Mouse (Mus musculus): ENCODE data around the gene Cfap97d1. TPM values are rescaled to one million over a fixed set of nuclear protein-coding genes. Genes with fewer than 3 reads are reported as not detected.
A peak's percentile ranks its signal among the peaks of the same experiment; 100 is the strongest.

Gene Cfap97d1
- polyA plus RNA-seq (2014; fragmentation: Nextera tagmentation; extraction: Ambion mirVana) = not detected in 2 replicates

DNA sequence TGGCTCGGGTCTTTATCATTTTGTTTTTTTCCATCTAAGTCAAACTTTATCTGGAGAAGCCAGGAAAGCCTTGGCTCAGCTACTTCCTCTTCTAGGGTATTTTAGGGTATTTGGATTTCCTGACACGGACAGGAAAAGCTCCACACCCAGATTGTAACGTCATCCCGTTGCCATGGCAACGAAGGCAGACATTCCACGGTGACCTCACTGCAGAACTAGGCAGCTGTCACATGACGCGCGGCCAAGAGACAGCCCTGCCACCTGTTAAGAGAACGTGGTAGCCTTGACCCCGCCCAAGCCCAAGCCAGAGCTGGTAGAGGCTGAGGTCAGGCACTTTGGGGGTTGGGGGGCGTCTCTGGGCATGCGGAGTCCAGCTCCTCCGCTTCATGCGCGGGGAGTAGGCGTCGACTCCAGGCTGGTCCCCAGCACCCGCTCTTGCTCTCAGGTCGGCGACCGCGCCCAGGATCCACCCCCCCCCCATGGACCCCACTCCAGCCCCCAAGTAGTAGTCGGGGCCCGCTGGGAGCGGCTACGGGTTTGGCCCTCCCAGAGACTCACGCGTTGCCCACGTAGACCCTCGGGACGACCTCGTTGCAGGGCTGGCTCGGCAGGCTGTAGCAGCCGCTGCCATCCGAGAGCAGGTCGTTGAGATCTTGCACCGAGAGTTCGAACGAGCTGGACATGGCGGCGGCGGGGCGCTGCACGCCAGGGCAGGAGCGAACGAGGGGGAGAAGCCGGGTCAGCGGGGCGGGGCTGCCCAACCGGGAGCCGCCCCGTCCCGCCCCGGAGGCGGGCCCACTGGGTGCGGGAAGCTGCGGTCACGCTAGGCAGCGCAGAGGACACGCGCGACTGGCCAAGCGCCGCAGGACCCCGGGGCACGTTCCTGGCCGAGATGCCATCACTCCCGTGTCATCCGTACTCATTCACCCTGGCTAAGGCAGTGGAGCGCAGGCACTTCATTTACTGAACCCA, at the start of gene Cfap97d1:
Cfap97d1 (plus strand) TSS at position 226 of the 972 bp plus-strand sequence.
- 1% methylated on average over 71 of the region's 71 CpGs for WGBS
- Histone ChIP-seq H3K4me1 (ENCODE audit: control insufficient read depth, insufficient read depth, low read length) (no peaks in the 10 kb centered on the region), H3K9me3 (replicated peaks; ENCODE audit: control insufficient read depth, low read length) (no peaks in the 10 kb centered on the region), H3K27ac (replicated peaks; ENCODE audit: low read depth, low read length) (no peak within 1 kb of the TSS), H3K27me3 (ENCODE audit: control insufficient read depth, insufficient read depth, low read length) (no peaks in the 10 kb centered on the region), H3K4me2 (ENCODE audit: low read depth, low read length) (peak within 1 kb of the TSS; percentile 98), H3K9ac (replicated peaks; ENCODE audit: low read length) (peak within 1 kb of the TSS; percentile 45), H3K36me3 (replicated peaks; ENCODE audit: control insufficient read depth, insufficient read depth, low read depth, low read length) (no peaks in the 10 kb centered on the region), H3K4me3 (ENCODE audit: low read depth, low read length) (peak within 1 kb of the TSS; percentile 61)
- DNase-seq (ENCODE audit: low spot score) = peak; percentile 94
- ATAC-seq (replicated peaks; ENCODE audit: insufficient number of reproducible peaks, low FRiP score, low TSS enrichment, low read depth) = peak; percentile 62

DNA sequence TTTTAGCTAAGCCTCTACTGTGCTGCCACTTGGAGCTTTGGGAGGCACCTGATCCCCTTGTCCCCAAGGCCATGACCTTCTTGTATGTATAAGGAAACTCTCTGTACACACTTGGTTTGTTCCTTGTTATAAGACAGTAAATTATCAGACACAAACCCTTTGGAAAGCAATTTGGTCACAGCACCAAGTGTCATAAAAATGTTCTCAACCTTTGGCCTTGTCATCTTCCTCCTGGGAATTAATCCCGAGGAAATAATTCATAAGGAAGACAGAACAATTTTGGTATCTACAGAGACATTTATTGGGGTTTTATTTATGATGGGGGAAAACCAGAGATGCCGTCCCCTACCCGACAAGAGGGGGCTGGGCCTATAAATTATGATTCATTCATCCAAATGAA, 48.3 kb upstream of the Cfap97d1 start:
- Histone ChIP-seq H3K4me1 (ENCODE audit: control insufficient read depth, insufficient read depth, low read length) (no peaks in the 10 kb centered on the region; the same call in 1 of the 2 replicates), H3K27ac (replicated peaks; ENCODE audit: low read depth, low read length) (no peak overlapping the region), H3K36me3 (replicated peaks; ENCODE audit: control insufficient read depth, insufficient read depth, low read depth, low read length) (no peaks in the 10 kb centered on the region), H3K27me3 (ENCODE audit: control insufficient read depth, insufficient read depth, low read length) (peaks cover 11% of the 10 kb centered on the region; the same call in 1 of the 2 replicates), H3K9me3 (replicated peaks; ENCODE audit: control insufficient read depth, low read length) (no peaks in the 10 kb centered on the region), H3K4me3 (ENCODE audit: low read depth, low read length) (no peak overlapping the region), H3K9ac (replicated peaks; ENCODE audit: low read length) (no peak overlapping the region), H3K4me2 (ENCODE audit: low read depth, low read length) (no peak overlapping the region)
- WGBS = 79% methylated on average over 3 of the region's 3 CpGs
- no peak for ATAC-seq (replicated peaks; ENCODE audit: insufficient number of reproducible peaks, low FRiP score, low TSS enrichment, low read depth)
- no peak for DNase-seq (ENCODE audit: low spot score)

GRCm38 (mm10) chr11:101936421-101936820, 47.7 kb upstream of the Cfap97d1 start:
- Histone ChIP-seq H3K27me3 (ENCODE audit: control insufficient read depth, insufficient read depth, low read length) (peaks cover 11% of the 10 kb centered on the region; the same call in 1 of the 2 replicates), H3K9me3 (replicated peaks; ENCODE audit: control insufficient read depth, low read length) (no peaks in the 10 kb centered on the region), H3K4me3 (ENCODE audit: low read depth, low read length) (no peak overlapping the region), H3K36me3 (replicated peaks; ENCODE audit: control insufficient read depth, insufficient read depth, low read depth, low read length) (no peaks in the 10 kb centered on the region), H3K27ac (replicated peaks; ENCODE audit: low read depth, low read length) (no peak overlapping the region), H3K4me1 (ENCODE audit: control insufficient read depth, insufficient read depth, low read length) (peaks cover 3% of the 10 kb centered on the region), H3K9ac (replicated peaks; ENCODE audit: low read length) (no peak overlapping the region), H3K4me2 (ENCODE audit: low read depth, low read length) (no peak overlapping the region)
- DNase-seq (ENCODE audit: low spot score) (no peak), ATAC-seq (replicated peaks; ENCODE audit: insufficient number of reproducible peaks, low FRiP score, low TSS enrichment, low read depth) (no peak)
- 33% methylated on average over 7 of the region's 7 CpGs for WGBS

GRCm38 (mm10) chr11:101937108-101937507, 47.0 kb upstream of the Cfap97d1 start:
- Histone ChIP-seq H3K4me3 (ENCODE audit: low read depth, low read length) (peak overlapping the region; percentile 37), H3K27me3 (ENCODE audit: control insufficient read depth, insufficient read depth, low read length) (peaks cover 11% of the 10 kb centered on the region; the same call in 1 of the 2 replicates), H3K36me3 (replicated peaks; ENCODE audit: control insufficient read depth, insufficient read depth, low read depth, low read length) (no peaks in the 10 kb centered on the region), H3K4me1 (ENCODE audit: control insufficient read depth, insufficient read depth, low read length) (peaks cover 3% of the 10 kb centered on the region), H3K4me2 (ENCODE audit: low read depth, low read length) (peak overlapping the region; percentile 86), H3K27ac (replicated peaks; ENCODE audit: low read depth, low read length) (no peak overlapping the region), H3K9ac (replicated peaks; ENCODE audit: low read length) (peak overlapping the region; percentile 57), H3K9me3 (replicated peaks; ENCODE audit: control insufficient read depth, low read length) (no peaks in the 10 kb centered on the region)
- whole genome bisulfite sequencing = under 1% methylated on average over 32 of the region's 32 CpGs
- DNase-seq (ENCODE audit: low spot score) (peak; percentile 54), ATAC-seq (replicated peaks; ENCODE audit: insufficient number of reproducible peaks, low FRiP score, low TSS enrichment, low read depth) (no peak)

- DNase-seq (ENCODE audit: low spot score) = no peak
- WGBS = 44% methylated on average over 3 of the region's 3 CpGs
- no peak overlapping the region for H3K9ac ChIP-seq (replicated peaks; ENCODE audit: low read length)
- H3K4me1 ChIP-seq (ENCODE audit: control insufficient read depth, insufficient read depth, low read length) = peaks cover 3% of the 10 kb centered on the region; the same call in 1 of the 2 replicates
- H3K4me3 ChIP-seq (ENCODE audit: low read depth, low read length) = no peak overlapping the region
- H3K4me2 ChIP-seq (ENCODE audit: low read depth, low read length) = no peak overlapping the region
- no peaks in the 10 kb centered on the region for H3K36me3 ChIP-seq (replicated peaks; ENCODE audit: control insufficient read depth, insufficient read depth, low read depth, low read length)
- H3K27me3 ChIP-seq (ENCODE audit: control insufficient read depth, insufficient read depth, low read length) = peaks cover 2% of the 10 kb centered on the region; the same call in 1 of the 2 replicates
- ATAC-seq (replicated peaks; ENCODE audit: insufficient number of reproducible peaks, low FRiP score, low TSS enrichment, low read depth) = no peak
- no peak overlapping the region for H3K27ac ChIP-seq (replicated peaks; ENCODE audit: low read depth, low read length)
- no peaks in the 10 kb centered on the region for H3K9me3 ChIP-seq (replicated peaks; ENCODE audit: control insufficient read depth, low read length)
Observed at GRCm38 (mm10) chr11:101943055-101943454, 41.0 kb upstream of the Cfap97d1 start.

DNA sequence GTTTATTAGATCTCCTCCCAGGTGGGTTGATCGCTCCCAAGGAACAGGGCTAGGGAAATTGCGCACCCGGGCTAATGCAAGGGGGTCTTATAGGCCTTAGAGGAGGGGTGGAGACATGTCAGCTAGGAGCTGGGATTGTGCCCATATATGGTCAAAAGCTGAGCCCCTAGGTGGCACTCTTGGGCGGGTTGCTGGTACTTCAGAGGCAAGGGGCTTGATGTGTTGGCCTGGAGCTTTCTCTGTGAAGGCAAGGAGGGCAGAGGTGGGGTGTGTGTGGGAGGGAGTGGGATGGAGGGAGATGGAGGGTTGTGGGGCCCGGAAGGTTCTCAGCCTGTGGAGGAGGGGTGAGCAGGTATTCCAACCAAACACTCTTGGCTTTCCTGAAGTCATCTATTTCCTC, 37.6 kb upstream of the Cfap97d1 start:
- ATAC-seq (replicated peaks; ENCODE audit: insufficient number of reproducible peaks, low FRiP score, low TSS enrichment, low read depth) (no peak), DNase-seq (ENCODE audit: low spot score) (peak; percentile 60)
- no peak overlapping the region for H3K4me2 ChIP-seq (ENCODE audit: low read depth, low read length)
- H3K4me1 ChIP-seq (ENCODE audit: control insufficient read depth, insufficient read depth, low read length) = no peaks in the 10 kb centered on the region
- H3K4me3 ChIP-seq (ENCODE audit: low read depth, low read length) = no peak overlapping the region
- H3K27ac ChIP-seq (replicated peaks; ENCODE audit: low read depth, low read length) = no peak overlapping the region
- no peaks in the 10 kb centered on the region for H3K9me3 ChIP-seq (replicated peaks; ENCODE audit: control insufficient read depth, low read length)
- H3K9ac ChIP-seq (replicated peaks; ENCODE audit: low read length) = no peak overlapping the region
- WGBS = 24% methylated on average over 5 of the region's 5 CpGs
- no peaks in the 10 kb centered on the region for H3K36me3 ChIP-seq (replicated peaks; ENCODE audit: control insufficient read depth, insufficient read depth, low read depth, low read length)
- H3K27me3 ChIP-seq (ENCODE audit: control insufficient read depth, insufficient read depth, low read length) = no peaks in the 10 kb centered on the region

GRCm38 (mm10) chr11:101950021-101950420, 34.1 kb upstream of the Cfap97d1 start:
- Histone ChIP-seq H3K4me3 (ENCODE audit: low read depth, low read length) (no peak overlapping the region), H3K27me3 (ENCODE audit: control insufficient read depth, insufficient read depth, low read length) (no peaks in the 10 kb centered on the region; the same call in 1 of the 2 replicates), H3K27ac (replicated peaks; ENCODE audit: low read depth, low read length) (no peak overlapping the region), H3K4me2 (ENCODE audit: low read depth, low read length) (no peak overlapping the region), H3K4me1 (ENCODE audit: control insufficient read depth, insufficient read depth, low read length) (peaks cover 4% of the 10 kb centered on the region; the same call in 1 of the 2 replicates), H3K9ac (replicated peaks; ENCODE audit: low read length) (no peak overlapping the region), H3K36me3 (replicated peaks; ENCODE audit: control insufficient read depth, insufficient read depth, low read depth, low read length) (no peaks in the 10 kb centered on the region), H3K9me3 (replicated peaks; ENCODE audit: control insufficient read depth, low read length) (no peaks in the 10 kb centered on the region)
- DNase-seq (ENCODE audit: low spot score) = no peak
- no peak for ATAC-seq (replicated peaks; ENCODE audit: insufficient number of reproducible peaks, low FRiP score, low TSS enrichment, low read depth)
- 89% methylated on average over 5 of the region's 5 CpGs for WGBS

Data from embryonic facial prominence, embryonic 11.5 days (tissue).